8 mouse cellular contexts compared by ENCODE assay signal in genomic region chr12:32897199-32898120, GRCm38 (mm10). TPM values are rescaled to one million over a fixed set of nuclear protein-coding genes. Genes with fewer than 3 reads are reported as not detected.
DNase-seq lines count a peak whose midpoint lies in the region; ATAC-seq lines count a peak whose summit lies in the region.

No protein-coding gene starts in this region.

- peak; percentile 85 for DNase-seq in A20 (ENCODE audit: low read depth, low spot score)
- peak; percentile 86 to 90 for DNase-seq in adrenal gland, postnatal 36 days
- peak; percentile 85 for DNase-seq in embryonic facial prominence, embryonic 14.5 days (ENCODE audit: low spot score)
- peak; percentile 89 for DNase-seq in heart, adult 8-10 months (ENCODE audit: low spot score)
- peak; percentile 89 for DNase-seq in naive thymus-derived CD4-positive, alpha-beta T cell, adult 2 months (ENCODE audit: low read depth)
- peak; percentile 79 to 93 for DNase-seq in spleen, postnatal 4 days (ENCODE audit: low spot score in 2 of 2)

- H3K36me3 ChIP-seq in embryonic facial prominence, embryonic 14.5 days (ENCODE audit: control insufficient read depth, insufficient read depth, low read length): no peaks in the 10 kb centered on the region
- H3K36me3 ChIP-seq in kidney, embryonic 14.5 days (ENCODE audit: control insufficient read depth, insufficient read depth, low read length): no peaks in the 10 kb centered on the region
- no peaks in the 10 kb centered on the region for H3K36me3 ChIP-seq in limb, embryonic 13.5 days

- no peak overlapping the region for H3K4me2 ChIP-seq in embryonic facial prominence, embryonic 14.5 days (ENCODE audit: low read depth, low read length)
- no peak overlapping the region for H3K4me2 ChIP-seq in kidney, embryonic 14.5 days (replicated peaks; ENCODE audit: low read depth, low read length)
- no peak overlapping the region for H3K4me2 ChIP-seq in limb, embryonic 13.5 days (replicated peaks)

- H3K27me3 ChIP-seq in embryonic facial prominence, embryonic 14.5 days (replicated peaks; ENCODE audit: control insufficient read depth, insufficient read depth, low read length): peaks cover 5% of the 10 kb centered on the region; the same call in 1 of the 2 replicates
- no peaks in the 10 kb centered on the region for H3K27me3 ChIP-seq in kidney, embryonic 14.5 days (ENCODE audit: control insufficient read depth, insufficient read depth, low read length)
- no peaks in the 10 kb centered on the region for H3K27me3 ChIP-seq in limb, embryonic 13.5 days

- no peak overlapping the region for H3K4me3 ChIP-seq in embryonic facial prominence, embryonic 14.5 days (ENCODE audit: low read depth, low read length)
- H3K4me3 ChIP-seq in kidney, embryonic 14.5 days (ENCODE audit: low read length): no peak overlapping the region
- no peak overlapping the region for H3K4me3 ChIP-seq in limb, embryonic 13.5 days

- H3K27ac ChIP-seq in embryonic facial prominence, embryonic 14.5 days (replicated peaks; ENCODE audit: low read depth, low read length): no peak overlapping the region
- H3K27ac ChIP-seq in kidney, embryonic 14.5 days (ENCODE audit: low read depth, low read length): no peak overlapping the region
- no peak overlapping the region for H3K27ac ChIP-seq in limb, embryonic 13.5 days

- ATAC-seq in embryonic facial prominence, embryonic 14.5 days (ENCODE audit: low read depth): peak; percentile 71
- peak; percentile 77 for ATAC-seq in kidney, embryonic 14.5 days (ENCODE audit: low FRiP score, low TSS enrichment)
- ATAC-seq in limb, embryonic 13.5 days (ENCODE audit: low FRiP score, low read depth): peak; percentile 64

- no peak overlapping the region for H3K9ac ChIP-seq in embryonic facial prominence, embryonic 14.5 days (ENCODE audit: low read depth, low read length)
- no peak overlapping the region for H3K9ac ChIP-seq in kidney, embryonic 14.5 days (ENCODE audit: low read depth, low read length)
- no peak overlapping the region for H3K9ac ChIP-seq in limb, embryonic 13.5 days

- H3K4me1 ChIP-seq in embryonic facial prominence, embryonic 14.5 days (ENCODE audit: control insufficient read depth, insufficient read depth, low read length): peaks cover 4% of the 10 kb centered on the region; the same call in 1 of the 2 replicates
- no peaks in the 10 kb centered on the region for H3K4me1 ChIP-seq in kidney, embryonic 14.5 days (ENCODE audit: control insufficient read depth, insufficient read depth, low read length)
- peaks cover 3% of the 10 kb centered on the region; the same call in 1 of the 2 replicates for H3K4me1 ChIP-seq in limb, embryonic 13.5 days

- H3K9me3 ChIP-seq in embryonic facial prominence, embryonic 14.5 days (ENCODE audit: control insufficient read depth, low read length): no peaks in the 10 kb centered on the region
- H3K9me3 ChIP-seq in kidney, embryonic 14.5 days (ENCODE audit: control insufficient read depth, low read length): no peaks in the 10 kb centered on the region
- H3K9me3 ChIP-seq in limb, embryonic 13.5 days: no peaks in the 10 kb centered on the region

- 48% methylated on average over 13 of the region's 13 CpGs for WGBS in embryonic facial prominence, embryonic 14.5 days
- WGBS in kidney, embryonic 14.5 days: 48% methylated on average over 13 of the region's 13 CpGs
- 47% methylated on average over 13 of the region's 13 CpGs for WGBS in limb, embryonic 13.5 days

RNA-seq across cellular contexts. Expression of gene Sypl, which starts 56.2 kb away (rescaled TPM):
- total RNA-seq in adrenal gland, postnatal 36 days (2021): 100 to 1,000 TPM; 101 to 129 TPM
- polyA plus RNA-seq in embryonic facial prominence, embryonic 14.5 days (2014; fragmentation: Nextera tagmentation; extraction: Ambion mirVana): 115 and 119 TPM in 2 replicates
- total RNA-seq in heart, adult 8-10 months (2022): 10 to 100 TPM; 77.2 to 85.1 (median 80.7) TPM
- polyA plus RNA-seq in kidney, embryonic 14.5 days (2014; fragmentation: Nextera tagmentation; extraction: Ambion mirVana): 104 and 135 TPM in 2 replicates
- polyA plus RNA-seq in limb, embryonic 13.5 days (2015; fragmentation: Nextera tagmentation; extraction: Ambion mirVana): 79.6 and 81.2 TPM in 2 replicates
